Mouse (Mus musculus) granulocyte monocyte progenitor cell, adult 5-6 weeks (primary cell): ENCODE data around the gene Entpd1. TPM values are rescaled to one million over a fixed set of nuclear protein-coding genes. Genes with fewer than 3 reads are reported as not detected.

Source experiments
- ATAC-seq: replicated peaks from 2 replicates; pipeline ENCODE4 v1.8.0; 2016; ENCODE audit warnings: mild to moderate bottlenecking, moderate TSS enrichment, inconsistent platforms; ENCODE audit not compliant: poor library complexity, severe bottlenecking
- total RNA-seq, 2 experiments: library from RNA; stranded (forward) in 1 of 2; stranded (reverse) in 1 of 2; fragments of 200-712, 200-1000 nt in 1 of 2; fragments of >200 nt in 1 of 2; fragmentation: Nextera tagmentation in 1 of 2; gene quantifications; 2 replicates each; pipeline ENCODE4 v1.2.3; 2014 to 2017

The Entpd1 gene
- total RNA-seq, 2 experiments from 2014 or later: 12.1 to 15.0 TPM

DNA sequence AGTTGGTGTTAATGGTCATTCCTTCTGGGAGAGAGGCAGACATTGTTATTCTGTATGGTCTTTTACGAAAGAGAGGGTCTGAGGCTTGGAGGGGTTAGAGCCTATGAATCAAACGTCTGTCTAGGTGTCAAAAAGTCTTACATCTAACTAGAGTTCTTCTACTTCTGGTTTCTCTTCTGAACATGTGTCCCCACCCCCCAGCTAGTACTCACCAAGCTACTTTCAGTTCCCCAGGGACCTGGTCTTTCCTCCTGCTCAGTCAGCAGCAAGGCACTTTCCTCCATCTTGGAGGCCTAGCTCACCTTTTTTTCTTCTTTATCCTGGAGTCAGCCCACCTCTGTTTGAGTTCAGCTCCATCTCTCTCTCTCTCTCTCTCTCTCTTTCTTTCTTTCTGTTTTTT is 48.9 kb downstream of the Entpd1 start:
- peak; percentile 56 for ATAC-seq

GRCm38 (mm10) chr19:40661874-40662273 is 49.7 kb downstream of the Entpd1 start:
- ATAC-seq: no peak

GRCm38 (mm10) chr19:40662727-40663126 is 50.6 kb downstream of the Entpd1 start:
- no peak for ATAC-seq

DNA sequence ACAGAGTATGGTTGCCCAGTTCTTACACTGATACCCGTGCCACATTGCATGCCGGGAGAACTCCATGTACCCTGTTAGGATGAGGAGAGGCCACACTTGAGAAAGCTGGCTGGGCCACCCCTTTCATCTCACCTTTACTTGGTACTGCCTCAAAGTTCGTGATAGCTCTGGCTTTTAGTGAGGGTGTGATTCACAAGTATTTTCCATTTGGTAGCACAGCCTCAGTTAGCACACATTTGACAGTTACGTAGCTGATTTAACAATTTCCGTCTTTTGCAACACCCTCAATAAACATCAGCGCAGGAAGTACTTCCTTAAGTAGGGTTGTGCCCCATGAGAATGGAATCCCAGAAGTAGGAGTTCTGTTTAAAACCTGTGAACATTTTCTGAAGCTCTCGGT is 53.6 kb downstream of the Entpd1 start:
- peak; percentile 59 for ATAC-seq

GRCm38 (mm10) chr19:40667111-40667510 is 54.9 kb downstream of the Entpd1 start:
- no peak for ATAC-seq

- ATAC-seq: no peak
These were observed 63.2 kb downstream of the Entpd1 start for GRCm38 (mm10) chr19:40675329-40675728.

DNA sequence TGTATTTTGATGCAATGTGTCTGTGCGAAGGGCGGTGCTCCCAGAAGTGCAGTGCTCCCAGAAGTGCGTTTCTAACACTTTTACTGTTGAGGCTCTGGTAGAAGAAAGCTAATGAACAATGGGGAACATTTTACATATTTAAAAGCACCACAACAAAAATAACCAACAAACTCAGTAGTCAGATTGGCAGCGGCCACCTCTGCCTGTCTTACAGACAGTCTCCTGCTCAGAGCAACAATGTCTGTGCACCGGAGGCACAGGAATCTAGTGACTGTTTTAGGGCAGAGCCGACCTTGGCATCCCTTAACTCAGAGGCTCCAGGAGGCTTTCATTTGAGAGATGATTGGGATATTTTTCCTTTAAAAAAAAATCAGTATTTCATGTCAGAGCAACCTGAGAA is 65.9 kb downstream of the Entpd1 start:
- ATAC-seq: no peak

DNA sequence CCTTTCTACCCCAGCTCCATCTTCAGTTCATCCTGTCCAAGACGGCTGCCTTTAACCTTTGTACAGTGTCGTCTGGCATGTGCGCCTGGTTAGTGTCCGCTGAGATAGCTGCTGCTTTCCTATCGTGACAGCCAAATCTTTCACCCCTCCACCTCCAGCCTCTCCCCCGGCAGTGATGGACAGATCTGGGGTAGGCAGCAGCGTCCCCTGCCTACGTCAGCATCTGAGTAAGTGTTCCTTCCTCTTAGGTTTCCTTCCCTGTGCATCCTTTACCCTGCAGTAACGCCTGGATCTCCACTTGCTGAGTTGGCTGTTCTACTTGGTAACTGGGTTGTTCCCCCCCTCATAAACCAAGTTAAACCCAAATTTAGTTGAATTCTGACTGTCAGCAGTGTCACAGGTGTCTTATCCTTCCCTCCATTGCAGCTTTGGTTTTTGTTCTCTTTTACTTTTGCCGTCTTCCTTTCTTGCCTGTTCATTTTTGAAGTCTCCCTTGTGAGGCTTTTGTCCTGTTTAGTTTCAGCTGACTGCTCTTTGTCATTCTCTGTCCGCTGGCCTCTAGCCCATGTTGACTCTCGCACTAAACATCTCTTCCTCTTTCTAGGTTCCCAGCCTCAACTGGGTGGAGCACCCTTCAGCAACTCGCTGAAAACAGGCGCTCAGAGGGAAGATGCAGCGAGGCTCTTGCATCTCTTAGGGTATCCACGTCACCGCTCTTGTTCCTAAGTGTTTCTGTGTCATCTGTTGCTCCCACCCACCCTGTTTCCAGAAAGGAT is 66.6 kb downstream of the Entpd1 start:
- peak; percentile 85 for ATAC-seq

DNA sequence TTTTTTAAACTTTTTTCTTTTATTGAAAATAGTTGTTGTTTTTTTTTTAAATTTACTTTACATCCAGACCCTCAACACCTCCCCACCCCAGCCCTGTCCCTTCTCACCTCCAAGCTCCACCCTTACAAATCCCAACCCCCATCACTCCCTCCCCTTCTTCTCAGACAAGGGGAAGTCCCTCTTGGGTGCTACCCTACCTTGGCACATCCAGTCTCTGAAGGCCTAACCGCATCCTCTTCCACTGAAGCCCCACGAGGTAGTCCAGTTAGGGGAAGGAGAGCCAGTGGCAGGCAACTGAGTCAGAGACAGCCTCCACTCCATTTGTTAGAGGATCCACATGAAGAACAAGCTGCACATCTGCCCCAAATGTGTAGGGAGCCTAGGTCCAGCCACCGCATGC is 67.5 kb downstream of the Entpd1 start:
- ATAC-seq: no peak

DNA sequence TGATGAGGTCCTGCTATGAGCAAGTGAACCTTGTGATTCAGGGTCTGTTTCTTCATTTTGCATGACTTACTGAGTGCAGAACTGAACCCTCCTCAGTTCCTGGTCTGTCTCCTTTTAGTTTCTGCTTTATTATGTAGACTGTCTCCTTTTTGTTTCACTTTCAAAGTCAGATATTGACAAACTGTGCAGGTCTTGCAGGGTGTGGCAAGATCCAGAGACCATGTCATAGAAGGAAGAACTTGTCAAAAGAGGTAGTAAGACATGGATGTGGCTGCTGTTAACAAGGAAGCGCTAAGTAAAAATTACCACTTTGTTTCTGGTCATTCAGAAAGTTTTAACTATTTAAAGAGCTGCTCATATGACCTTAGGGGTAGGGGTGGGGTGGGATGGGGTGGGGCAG is 72.0 kb downstream of the Entpd1 start:
- peak; percentile 89 for ATAC-seq

- peak; percentile 33; the same call in 1 of the 2 replicates for ATAC-seq
These were observed 72.4 kb downstream of the Entpd1 start for GRCm38 (mm10) chr19:40684566-40684965.

- ATAC-seq: peak; percentile 36
These were observed 75.2 kb downstream of the Entpd1 start for GRCm38 (mm10) chr19:40687291-40687927.

DNA sequence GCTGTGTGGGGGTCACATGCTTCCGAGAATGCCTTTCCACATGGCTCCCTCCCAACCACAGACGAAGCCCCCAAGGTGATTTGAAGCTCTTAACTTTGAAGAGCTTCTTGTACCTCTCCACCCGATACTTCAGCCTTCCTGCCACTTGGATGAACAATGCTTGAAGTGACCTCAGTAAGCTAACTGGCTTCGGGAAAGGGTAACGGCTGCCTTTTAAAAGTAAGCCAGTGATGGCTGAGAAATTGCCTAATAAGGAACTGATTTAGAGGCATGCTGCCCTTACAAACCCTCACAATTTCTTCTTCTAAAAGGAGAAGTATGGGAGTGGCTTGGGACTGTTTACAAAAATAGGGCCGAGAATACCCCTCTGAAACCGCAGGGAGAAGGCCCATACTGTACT is 81.0 kb downstream of the Entpd1 start:
- ATAC-seq: peak; percentile 96

- no peak for ATAC-seq
These were observed 84.0 kb downstream of the Entpd1 start for GRCm38 (mm10) chr19:40696116-40696515.

DNA sequence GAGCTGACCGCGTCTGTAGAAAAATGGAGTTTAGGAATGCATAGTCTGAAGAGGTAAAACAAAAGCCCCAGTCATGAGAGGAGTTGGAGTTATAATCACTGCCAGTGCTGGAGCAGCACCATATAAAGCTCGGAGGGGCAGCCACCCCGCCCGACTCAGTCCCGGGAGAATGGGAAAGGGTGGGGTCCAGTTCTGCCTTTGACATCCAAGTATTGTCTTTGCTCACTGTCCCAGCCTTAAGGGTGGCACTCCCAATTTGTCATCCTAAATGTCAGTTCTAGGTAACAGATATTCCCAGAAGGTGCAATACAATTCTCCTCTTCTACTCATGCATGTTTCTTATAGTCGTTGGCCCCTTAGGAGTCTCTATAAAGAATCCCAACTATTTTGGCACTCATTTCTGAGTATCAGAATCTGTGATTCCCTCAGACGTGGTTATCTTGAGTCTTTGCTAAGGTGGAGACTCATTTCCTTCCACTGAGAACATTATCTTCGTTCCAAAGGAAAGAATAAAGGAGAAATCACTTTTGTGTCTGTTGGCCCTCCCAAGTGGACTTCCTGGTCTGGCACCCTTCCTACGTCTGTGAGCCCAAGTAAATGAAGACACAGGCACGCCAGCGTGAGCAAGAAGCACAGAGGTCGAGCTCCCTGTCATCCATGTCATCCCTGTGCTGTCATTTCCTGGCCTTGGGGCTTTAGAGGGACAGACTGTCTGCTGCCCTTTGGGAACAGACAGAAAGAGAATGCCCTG is 86.1 kb downstream of the Entpd1 start:
- ATAC-seq: no peak

DNA sequence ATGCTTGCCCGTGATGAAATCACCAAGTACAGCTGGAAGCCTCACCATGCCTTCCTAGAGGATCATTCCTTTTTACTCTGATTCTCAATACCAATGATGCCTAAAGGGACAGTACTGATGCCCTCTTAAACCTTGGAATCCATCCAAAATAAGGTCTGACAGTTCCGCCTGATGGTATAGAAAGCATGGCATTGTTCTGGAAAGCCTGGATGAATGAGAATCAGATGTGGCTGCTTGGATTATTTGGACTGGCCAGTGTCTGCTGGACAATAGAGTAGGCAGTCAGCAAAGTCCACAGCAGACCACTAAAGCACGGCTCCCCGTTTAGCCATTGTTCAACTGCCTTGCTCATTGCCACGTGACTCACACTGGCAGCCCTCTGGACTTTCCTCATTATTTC is 87.7 kb downstream of the Entpd1 start:
- no peak for ATAC-seq

GRCm38 (mm10) chr19:40702406-40702805 is 90.2 kb downstream of the Entpd1 start:
- no peak for ATAC-seq

- ATAC-seq: no peak
These were observed 100.9 kb downstream of the Entpd1 start for GRCm38 (mm10) chr19:40712889-40713628.

- no peak for ATAC-seq
These were observed 102.5 kb downstream of the Entpd1 start for GRCm38 (mm10) chr19:40714700-40715099.

DNA sequence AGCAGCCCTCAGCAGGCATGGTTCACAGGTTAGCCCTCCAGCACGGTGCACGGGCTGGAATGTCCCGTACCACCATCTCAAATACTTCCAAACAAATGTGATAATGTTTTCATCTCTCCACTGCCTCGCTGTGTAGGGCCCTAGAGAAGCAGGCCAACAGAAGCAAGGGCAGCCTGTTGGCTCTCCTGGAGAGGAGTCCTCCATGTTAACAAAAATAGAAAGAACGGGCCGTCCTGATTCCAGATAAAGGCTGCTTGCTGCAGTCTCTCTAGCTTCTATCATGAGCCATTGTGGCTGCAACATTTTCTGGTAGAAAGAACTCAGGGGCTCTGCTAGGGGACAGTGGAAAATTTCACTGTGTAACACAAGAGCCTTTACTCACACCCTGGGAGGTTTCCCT is 104.8 kb downstream of the Entpd1 start:
- ATAC-seq: no peak
